Mouse (Mus musculus) hindbrain, embryonic 15.5 days (tissue): ENCODE measurements around the gene Kctd5. TPM values are rescaled to one million over a fixed set of nuclear protein-coding genes. Genes with fewer than 3 reads are reported as not detected.

Experiments
- ATAC-seq: fragments of 200-750 bp; cut with Nextera tagmentation; 2 replicates; pipeline ENCODE4 v1.8.0; 2017; ENCODE audit warnings: low read depth, moderate number of reproducible peaks, moderate TSS enrichment; ENCODE audit not compliant: low FRiP score
- H3K27ac ChIP-seq: fragments of 300-500 bp; sonication (generic); replicated peaks from 2 replicates; pipeline ENCODE4 v1.5.1; 2015; ENCODE audit warnings: mild to moderate bottlenecking, inconsistent platforms
- H3K27me3 ChIP-seq: fragments of 300-500 bp; sonication (generic); 2 replicates; pipeline ENCODE4 v1.6.1; 2015; ENCODE audit warnings: control low read depth, inconsistent platforms
- H3K36me3 ChIP-seq: fragments of 300-500 bp; sonication (generic); 2 replicates; pipeline ENCODE4 v1.6.1; 2015; ENCODE audit warnings: control low read depth, inconsistent platforms
- H3K4me1 ChIP-seq: fragments of 300-500 bp; sonication (generic); replicated peaks from 2 replicates; pipeline ENCODE4 v1.6.1; 2015; ENCODE audit warnings: control low read depth, inconsistent platforms
- H3K4me2 ChIP-seq: fragments of 300-500 bp; sonication (generic); 2 replicates; pipeline ENCODE4 v1.6.1; 2015; ENCODE audit warnings: moderate library complexity, mild to moderate bottlenecking, inconsistent platforms
- H3K4me3 ChIP-seq: fragments of 300-500 bp; sonication (generic); 2 replicates; pipeline ENCODE4 v1.5.1; 2015; ENCODE audit warnings: mild to moderate bottlenecking, inconsistent platforms
- H3K9ac ChIP-seq: fragments of 300-500 bp; sonication (generic); 2 replicates; pipeline ENCODE4 v1.6.1; 2015; ENCODE audit warnings: inconsistent platforms
- H3K9me3 ChIP-seq: fragments of 300-500 bp; sonication (generic); 2 replicates; pipeline ENCODE4 v1.6.1; 2016; ENCODE audit warnings: control low read depth, inconsistent platforms
- WGBS: fragments of 180-500 bp; shearing (Covaris S2); methylation state at CpG from one replicate; pipeline ENCODE4 v1.1.7; 2015; 5-methylcytosine and 5-hydroxymethylcytosine counted together
- polyA plus RNA-seq: library from polyadenylated mRNA; unstranded; fragments of >200 nt; fragmentation: Nextera tagmentation; extraction: Ambion mirVana; gene quantifications from 2 replicates; pipeline ENCODE4 v1.2.1, GENCODE M21; 2015

The Kctd5 gene
- polyA plus RNA-seq, 1 experiment from 2014 or later: 77.3 TPM

DNA sequence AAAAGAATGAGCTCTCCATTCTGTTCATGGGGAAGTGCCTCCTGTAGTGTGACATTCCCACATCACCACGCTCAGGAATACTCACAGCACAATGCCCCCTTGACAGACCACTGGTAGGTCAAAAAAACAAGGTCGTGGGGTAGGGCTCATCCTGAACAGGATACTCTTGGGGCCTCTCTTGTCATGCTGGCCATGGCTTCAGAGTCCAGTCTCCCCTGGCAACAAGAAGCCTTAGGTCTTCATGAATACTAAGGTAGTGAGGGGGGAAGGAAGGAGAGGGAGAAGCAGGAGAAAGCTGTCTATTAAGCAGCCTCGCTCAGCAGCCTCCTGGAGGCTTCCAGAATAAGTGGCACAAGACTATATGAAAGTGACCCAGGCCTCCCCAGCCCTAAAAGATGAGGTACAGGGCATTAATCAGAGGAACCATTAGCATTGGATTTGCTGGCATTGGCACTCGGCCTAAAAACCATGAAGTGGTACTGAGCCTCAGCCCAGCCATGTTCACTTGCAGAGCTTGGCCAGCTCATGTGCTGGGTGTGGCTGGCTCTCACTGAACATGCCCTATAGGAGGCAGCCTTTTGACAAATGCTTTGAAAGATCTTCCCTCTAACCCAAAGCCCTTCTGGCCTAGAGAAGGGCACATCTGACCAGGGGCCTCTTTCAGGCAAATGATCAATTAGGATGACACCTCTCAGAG, 10.7 kb downstream of the Kctd5 start:
- ATAC-seq: no peak
- no peak overlapping the region for H3K4me3 ChIP-seq
- no peak overlapping the region for H3K9ac ChIP-seq
- H3K4me1 ChIP-seq: peaks cover 12% of the 10 kb centered on the region; the same call in 1 of the 2 replicates
- H3K4me2 ChIP-seq: no peak overlapping the region
- peaks cover 27% of the 10 kb centered on the region for H3K36me3 ChIP-seq
- peak overlapping the region; percentile 25; the same call in 1 of the 2 replicates for H3K27ac ChIP-seq
- H3K9me3 ChIP-seq: no peaks in the 10 kb centered on the region
- WGBS: 80% methylated on average over 4 of the region's 4 CpGs
- H3K27me3 ChIP-seq: no peaks in the 10 kb centered on the region

DNA sequence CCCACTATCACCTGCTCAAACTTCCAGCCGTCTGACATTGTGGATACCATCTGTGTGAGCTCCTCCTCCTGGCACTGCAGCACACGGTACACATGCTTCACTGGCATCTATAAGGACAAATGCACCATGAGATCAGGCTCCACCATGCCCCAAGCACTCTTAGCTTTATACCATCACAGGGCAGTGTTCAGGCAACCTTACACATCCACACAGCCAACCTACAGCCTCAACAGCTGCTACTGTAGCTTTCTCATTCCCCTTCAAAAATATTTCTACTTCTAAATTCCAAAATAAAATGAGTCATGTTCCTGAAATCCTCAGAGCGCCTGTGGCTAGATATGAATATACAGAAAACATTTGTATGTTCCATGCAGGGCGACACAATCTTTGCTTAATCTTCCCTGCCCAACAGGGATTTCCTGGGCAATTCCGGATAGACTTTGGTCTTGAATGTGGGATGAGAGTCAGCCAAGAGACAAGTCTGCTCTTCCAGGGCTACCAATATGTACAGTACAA, 15.5 kb downstream of the Kctd5 start:
- Histone ChIP-seq H3K9me3 (no peaks in the 10 kb centered on the region), H3K4me1 (peaks cover 3% of the 10 kb centered on the region; the same call in 1 of the 2 replicates), H3K4me2 (no peak overlapping the region), H3K27ac (no peak overlapping the region), H3K4me3 (no peak overlapping the region), H3K27me3 (no peaks in the 10 kb centered on the region), H3K9ac (no peak overlapping the region), H3K36me3 (peaks cover 67% of the 10 kb centered on the region)
- 91% methylated on average over 5 of the region's 5 CpGs for WGBS
- no peak for ATAC-seq

DNA sequence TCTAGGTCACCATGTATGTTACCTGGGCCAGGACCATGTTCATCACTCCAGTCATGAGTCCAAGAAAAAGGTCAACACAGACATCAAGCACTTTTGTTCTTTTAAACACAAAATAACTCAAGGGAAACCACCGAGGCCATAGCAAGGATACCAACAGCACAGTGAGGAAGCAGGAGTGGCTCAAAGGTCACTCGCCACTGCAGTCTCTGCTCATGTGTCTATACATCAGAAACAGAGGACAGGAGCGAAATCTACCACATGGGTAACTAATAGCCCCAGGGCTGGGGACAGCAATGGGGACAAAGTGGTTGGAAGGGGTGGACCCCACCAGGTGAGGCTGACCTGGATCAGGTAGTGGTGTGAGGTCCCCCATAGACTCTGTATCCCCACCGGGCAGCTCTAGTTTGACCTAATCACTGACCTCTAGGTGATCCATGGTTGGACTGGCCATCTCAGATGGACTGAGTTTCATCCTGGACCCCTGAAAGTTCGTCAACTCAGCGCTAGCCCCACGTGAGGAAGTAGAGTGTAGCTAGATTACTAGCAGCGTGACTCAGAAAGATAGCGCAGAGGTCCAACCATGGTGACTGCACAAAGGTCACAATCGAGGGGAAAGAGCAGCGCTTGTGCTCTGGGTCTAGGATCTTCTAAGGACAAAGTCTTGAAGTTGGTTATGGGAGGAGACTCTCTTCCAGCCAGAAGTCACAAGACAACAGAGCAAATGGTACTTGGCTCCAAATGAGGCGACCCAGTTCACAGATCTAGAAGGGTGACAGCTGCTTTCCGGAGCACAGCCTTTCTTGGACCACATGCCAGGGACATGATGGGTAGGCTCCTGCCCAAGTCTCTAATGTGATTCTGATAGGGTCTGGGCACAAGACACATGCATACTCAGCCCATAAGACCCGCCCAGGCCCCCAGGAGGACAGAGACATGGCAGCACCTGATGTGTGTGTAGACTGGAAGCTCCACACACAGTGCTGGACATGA, 16.4 kb downstream of the Kctd5 start:
- WGBS: 95% methylated on average over 14 of the region's 14 CpGs
- ATAC-seq: no peak
- Histone ChIP-seq H3K36me3 (peaks cover 72% of the 10 kb centered on the region), H3K27me3 (no peaks in the 10 kb centered on the region), H3K4me1 (no peaks in the 10 kb centered on the region), H3K9me3 (no peaks in the 10 kb centered on the region), H3K4me2 (no peak overlapping the region), H3K9ac (no peak overlapping the region), H3K4me3 (no peak overlapping the region), H3K27ac (no peak overlapping the region)

DNA sequence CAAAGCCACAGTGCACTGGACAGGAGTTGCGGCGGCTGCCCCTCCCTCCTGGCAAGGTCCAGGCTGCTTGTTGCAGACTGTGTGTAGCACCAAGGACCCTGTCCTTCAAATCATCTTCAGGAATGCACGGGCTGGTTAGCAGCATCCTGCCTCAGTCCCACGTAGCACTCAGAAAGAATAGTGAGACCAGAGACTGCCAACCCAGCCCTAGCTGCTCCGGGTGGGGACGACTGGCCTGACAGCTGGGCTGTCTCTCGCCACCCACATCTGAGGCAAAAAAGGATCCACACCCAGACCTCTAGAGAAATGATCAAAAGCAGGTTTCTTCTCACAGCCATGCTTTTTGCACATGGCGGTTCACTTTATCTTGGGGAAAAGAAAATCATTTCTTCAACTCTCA, 24.3 kb downstream of the Kctd5 start:
- Histone ChIP-seq H3K27me3 (no peaks in the 10 kb centered on the region), H3K4me2 (no peak overlapping the region), H3K36me3 (peaks cover 59% of the 10 kb centered on the region), H3K27ac (no peak overlapping the region), H3K9me3 (no peaks in the 10 kb centered on the region), H3K4me3 (no peak overlapping the region), H3K9ac (no peak overlapping the region), H3K4me1 (no peaks in the 10 kb centered on the region)
- 95% methylated on average over 8 of the region's 8 CpGs for WGBS
- ATAC-seq: no peak

DNA sequence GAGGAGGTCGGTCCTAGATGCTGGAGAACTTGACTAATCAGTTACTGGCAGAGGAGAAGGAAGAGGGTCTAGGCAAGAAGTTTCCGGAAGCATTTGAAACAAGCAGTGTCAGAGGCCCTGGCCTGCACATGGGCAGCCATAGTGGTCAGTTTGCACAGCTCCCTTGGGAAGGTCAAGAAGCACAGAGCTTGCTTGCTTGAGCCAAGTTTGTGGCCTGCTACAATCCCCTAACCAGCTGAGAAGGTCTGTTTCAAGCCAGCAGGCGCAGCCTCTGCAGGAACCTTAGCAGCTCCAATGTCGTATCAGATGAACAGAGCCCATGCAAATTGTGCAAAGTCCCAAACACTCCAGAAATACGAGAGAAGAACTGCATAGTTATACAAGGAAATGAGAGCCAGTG, 25.2 kb downstream of the Kctd5 start:
- no peaks in the 10 kb centered on the region for H3K9me3 ChIP-seq
- H3K27me3 ChIP-seq: no peaks in the 10 kb centered on the region
- ATAC-seq: no peak
- no peak overlapping the region for H3K9ac ChIP-seq
- H3K4me1 ChIP-seq: no peaks in the 10 kb centered on the region
- no peak overlapping the region for H3K4me3 ChIP-seq
- H3K4me2 ChIP-seq: no peak overlapping the region
- H3K27ac ChIP-seq: no peak overlapping the region
- 90% methylated on average over 5 of the region's 5 CpGs for WGBS
- peaks cover 49% of the 10 kb centered on the region for H3K36me3 ChIP-seq

DNA sequence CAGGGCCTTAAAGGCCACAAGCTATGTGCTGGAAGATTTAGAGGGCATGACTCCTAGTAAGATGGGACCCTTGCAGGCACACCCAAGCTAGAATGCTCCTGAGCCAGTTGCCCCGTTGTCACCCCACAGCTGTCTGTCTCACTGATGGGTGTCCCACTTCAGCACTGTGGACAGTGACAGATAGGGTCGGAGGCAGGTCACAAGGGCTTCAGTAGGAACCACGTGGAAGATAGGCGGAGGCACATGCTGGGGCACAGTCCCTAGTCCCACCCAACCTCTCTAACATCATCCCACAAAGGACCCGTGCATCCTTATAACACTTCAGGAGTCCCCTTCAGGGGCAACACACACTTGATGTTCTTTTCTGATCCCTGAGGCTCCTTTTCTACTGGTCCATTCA, 27.3 kb downstream of the Kctd5 start:
- Histone ChIP-seq H3K27ac (no peak overlapping the region), H3K9ac (no peak overlapping the region), H3K27me3 (no peaks in the 10 kb centered on the region), H3K9me3 (no peaks in the 10 kb centered on the region), H3K4me1 (no peaks in the 10 kb centered on the region), H3K4me3 (no peak overlapping the region), H3K4me2 (no peak overlapping the region), H3K36me3 (peaks cover 36% of the 10 kb centered on the region)
- WGBS: 45% methylated on average over 5 of the region's 5 CpGs
- ATAC-seq: no peak

DNA sequence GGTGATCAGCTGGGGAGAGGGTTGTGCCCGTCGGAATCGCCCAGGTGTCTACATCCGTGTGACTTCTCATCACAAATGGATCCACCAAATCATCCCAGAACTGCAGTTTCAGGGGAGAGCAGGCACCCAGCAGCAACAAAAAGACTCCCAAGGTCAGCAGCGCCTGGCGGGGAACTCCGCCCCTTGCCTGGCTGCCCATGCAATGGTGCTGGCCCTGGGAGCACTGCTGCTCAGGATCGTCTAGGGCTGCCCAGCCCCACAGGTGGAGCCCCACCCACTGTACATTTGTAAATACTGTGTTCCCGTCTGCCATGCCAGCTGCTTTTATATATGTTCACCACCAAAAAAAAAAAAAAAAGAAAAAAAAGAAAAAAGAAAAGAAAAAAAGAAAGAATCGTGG, 27.7 kb downstream of the Kctd5 start:
- no peak for ATAC-seq
- Histone ChIP-seq H3K4me1 (no peaks in the 10 kb centered on the region), H3K4me2 (no peak overlapping the region), H3K36me3 (peaks cover 33% of the 10 kb centered on the region), H3K27me3 (no peaks in the 10 kb centered on the region), H3K27ac (no peak overlapping the region), H3K9ac (no peak overlapping the region), H3K4me3 (no peak overlapping the region), H3K9me3 (no peaks in the 10 kb centered on the region)
- WGBS: 81% methylated on average over 10 of the region's 10 CpGs

DNA sequence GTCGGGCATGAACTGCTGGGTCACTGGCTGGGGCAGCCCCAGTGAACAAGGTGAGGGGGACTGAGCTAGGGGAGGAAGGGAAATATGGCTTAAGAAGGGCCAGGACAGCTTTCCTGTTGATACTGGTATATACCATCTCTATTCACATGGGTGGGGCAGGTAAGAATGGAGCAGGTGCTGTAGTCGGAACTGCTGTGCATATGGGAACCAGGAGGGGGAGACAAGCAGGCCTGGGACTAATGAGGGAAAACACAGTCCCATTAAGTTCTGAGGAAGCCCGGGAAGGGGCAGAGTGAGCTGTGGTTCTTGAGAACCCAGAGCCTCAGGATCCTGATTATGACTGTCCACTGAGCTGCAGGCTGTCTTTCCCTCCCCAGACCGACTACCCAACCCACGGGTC, 28.8 kb downstream of the Kctd5 start:
- H3K27me3 ChIP-seq: no peaks in the 10 kb centered on the region
- ATAC-seq: no peak
- peaks cover 29% of the 10 kb centered on the region for H3K36me3 ChIP-seq
- no peak overlapping the region for H3K4me2 ChIP-seq
- no peak overlapping the region for H3K27ac ChIP-seq
- no peak overlapping the region for H3K4me3 ChIP-seq
- WGBS: 73% methylated on average over 5 of the region's 5 CpGs
- H3K4me1 ChIP-seq: no peaks in the 10 kb centered on the region
- H3K9me3 ChIP-seq: no peaks in the 10 kb centered on the region
- no peak overlapping the region for H3K9ac ChIP-seq

DNA sequence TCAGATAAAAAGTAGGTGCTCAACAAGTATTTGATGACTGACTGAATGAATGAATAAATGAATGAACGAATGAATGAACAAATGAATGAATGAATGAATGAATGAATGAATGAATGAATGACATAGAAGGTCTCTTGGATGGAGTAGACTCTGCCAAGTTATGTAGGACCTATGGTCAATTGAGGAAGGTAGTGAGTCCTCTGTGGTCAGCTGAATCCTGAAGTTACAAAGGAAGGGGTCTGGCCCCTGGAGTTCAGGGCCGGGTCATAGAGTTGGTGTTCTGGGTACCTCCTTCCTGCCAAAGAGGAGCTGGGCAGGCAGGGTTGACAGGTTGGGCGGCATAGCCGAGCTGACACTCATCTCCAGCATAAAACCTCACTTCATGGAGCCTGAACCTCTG, 35.4 kb downstream of the Kctd5 start, which contains the start of gene Prss27:
Prss27 (plus strand) TSS at position 301 of the 400 bp plus-strand sequence.
- no peak for ATAC-seq
- Histone ChIP-seq H3K4me2 (no peak within 1 kb of the TSS), H3K4me1 (no peaks in the 10 kb centered on the region), H3K9me3 (no peaks in the 10 kb centered on the region), H3K4me3 (no peak within 1 kb of the TSS), H3K27ac (no peak within 1 kb of the TSS), H3K9ac (no peak within 1 kb of the TSS), H3K27me3 (no peaks in the 10 kb centered on the region), H3K36me3 (no peaks in the 10 kb centered on the region)
- WGBS: 72% methylated on average over 4 of the region's 4 CpGs

DNA sequence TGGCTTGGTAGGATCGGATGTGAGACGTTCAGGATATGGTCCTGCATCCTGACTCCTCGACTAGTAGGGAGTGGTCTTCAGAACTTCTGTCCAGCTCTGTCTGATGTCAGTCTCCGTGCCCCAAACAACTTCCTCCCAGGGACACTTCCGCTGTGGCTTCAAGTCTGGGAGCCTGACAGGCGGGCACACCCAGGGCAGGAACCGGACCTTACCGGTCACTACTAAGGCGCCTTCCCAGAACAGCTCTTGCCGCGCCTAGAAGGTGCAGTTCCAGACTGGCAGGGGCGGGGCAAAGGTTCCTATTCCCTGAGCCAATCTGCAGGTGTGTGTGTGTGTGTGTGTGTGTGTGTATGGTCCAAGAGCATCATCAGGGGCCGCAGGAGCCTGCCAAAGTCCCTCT, 35.9 kb downstream of the Kctd5 start:
- Histone ChIP-seq H3K27ac (no peak overlapping the region), H3K4me1 (no peaks in the 10 kb centered on the region), H3K27me3 (no peaks in the 10 kb centered on the region), H3K9me3 (no peaks in the 10 kb centered on the region), H3K4me3 (no peak overlapping the region), H3K4me2 (no peak overlapping the region), H3K9ac (no peak overlapping the region), H3K36me3 (no peaks in the 10 kb centered on the region)
- ATAC-seq: no peak
- WGBS: 89% methylated on average over 13 of the region's 13 CpGs

DNA sequence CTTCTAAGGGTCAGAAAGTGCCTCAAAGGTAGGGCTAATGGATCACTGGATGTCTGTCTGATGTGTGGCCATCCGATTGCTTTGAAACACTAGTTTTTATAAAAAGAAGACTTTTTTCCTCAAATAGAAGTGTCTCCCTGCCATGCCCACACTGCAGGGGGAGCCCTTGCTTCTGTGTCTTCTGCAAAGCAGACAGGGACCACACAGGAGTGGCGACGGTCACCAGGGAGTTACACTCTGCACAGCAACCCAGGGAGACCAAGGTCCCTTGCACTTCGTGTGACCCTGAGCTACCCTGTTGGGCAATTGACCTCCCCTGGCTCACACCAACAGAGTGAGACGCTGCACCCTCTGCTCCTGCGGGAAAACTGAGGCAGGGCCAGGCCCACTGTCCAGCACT, 36.3 kb downstream of the Kctd5 start:
- no peak overlapping the region for H3K4me3 ChIP-seq
- WGBS: 79% methylated on average over 6 of the region's 6 CpGs
- H3K9me3 ChIP-seq: no peaks in the 10 kb centered on the region
- no peaks in the 10 kb centered on the region for H3K27me3 ChIP-seq
- no peaks in the 10 kb centered on the region for H3K36me3 ChIP-seq
- H3K4me1 ChIP-seq: no peaks in the 10 kb centered on the region
- H3K27ac ChIP-seq: no peak overlapping the region
- no peak for ATAC-seq
- H3K4me2 ChIP-seq: no peak overlapping the region
- H3K9ac ChIP-seq: no peak overlapping the region

DNA sequence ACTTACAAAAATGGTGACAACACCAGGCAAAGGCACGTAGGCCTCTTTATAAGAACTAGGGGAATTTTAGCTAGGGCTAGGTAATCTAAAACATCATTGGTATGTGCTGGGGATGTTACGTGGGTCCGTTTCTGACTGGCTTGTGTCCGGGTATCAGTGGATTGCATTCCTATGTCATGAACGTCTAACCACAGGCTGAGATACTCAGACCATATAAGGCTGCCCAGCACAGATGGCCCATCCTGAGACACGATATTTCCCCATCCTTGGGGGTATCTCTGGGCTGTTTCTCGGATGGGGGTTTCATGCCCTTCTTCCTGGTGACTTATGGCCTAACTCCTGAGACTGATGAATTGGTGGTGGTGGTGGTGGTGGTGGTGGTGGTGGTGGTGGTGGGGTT, 38.2 kb downstream of the Kctd5 start:
- no peaks in the 10 kb centered on the region for H3K9me3 ChIP-seq
- H3K4me1 ChIP-seq: no peaks in the 10 kb centered on the region
- 87% methylated on average over 7 of the region's 7 CpGs for WGBS
- no peak for ATAC-seq
- no peaks in the 10 kb centered on the region for H3K27me3 ChIP-seq
- no peak overlapping the region for H3K27ac ChIP-seq
- no peak overlapping the region for H3K4me2 ChIP-seq
- no peak overlapping the region for H3K9ac ChIP-seq
- H3K36me3 ChIP-seq: no peaks in the 10 kb centered on the region
- no peak overlapping the region for H3K4me3 ChIP-seq
